Mouse (Mus musculus): ENCODE measurements at regions not wholly inside any gene's neighbourhood (a gene's known extent, or its start where the extent isn't known, plus 50 kb on each side); places are given as distances from the start of the nearest gene placed in this dataset.

DNA sequence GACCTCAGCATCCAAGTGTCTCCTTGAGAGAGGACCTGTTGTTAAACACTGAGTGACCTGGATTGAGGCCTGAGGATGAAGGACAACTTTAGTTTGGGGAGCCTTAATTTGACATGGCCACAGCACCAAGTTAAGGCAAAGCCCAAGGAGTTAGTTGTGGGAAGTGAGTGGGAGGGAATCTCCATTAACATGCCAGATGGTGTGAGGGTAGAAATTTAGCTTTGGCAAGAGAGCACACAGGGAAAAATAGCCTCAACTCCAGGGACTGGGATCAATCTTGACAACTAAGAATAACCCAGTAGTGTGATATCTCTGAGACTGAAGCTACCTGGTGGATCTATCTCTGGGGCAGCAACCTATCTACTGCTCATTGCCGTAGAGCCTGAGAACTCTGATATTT, 105.4 kb downstream of the Ahr start:
- 96% methylated on average over 1 of the region's 1 CpGs for WGBS
- no peaks in the 10 kb centered on the region for H3K27me3 ChIP-seq (replicated peaks; ENCODE audit: control insufficient read depth, insufficient read depth, low read length)
- H3K4me3 ChIP-seq (ENCODE audit: insufficient read depth, low read depth, low read length), result no peak overlapping the region
- TF ChIP-seq POLR2A (IDR thresholded peaks at IDR 0.05; ENCODE audit: low read depth, low read length), result no peak
- no peak for TF ChIP-seq CTCF (conservative IDR thresholded peaks at IDR 0.05; ENCODE audit: insufficient read depth, insufficient read length, low read depth, low read length)
- H3K36me3 ChIP-seq (ENCODE audit: control insufficient read depth, insufficient read depth, low read length), result no peaks in the 10 kb centered on the region
- no peaks in the 10 kb centered on the region for H3K4me1 ChIP-seq (ENCODE audit: control insufficient read depth, insufficient read depth, low read length)
- H3K27ac ChIP-seq (ENCODE audit: insufficient read depth, low read depth, low read length), result no peak overlapping the region
- no peak for DNase-seq

DNA sequence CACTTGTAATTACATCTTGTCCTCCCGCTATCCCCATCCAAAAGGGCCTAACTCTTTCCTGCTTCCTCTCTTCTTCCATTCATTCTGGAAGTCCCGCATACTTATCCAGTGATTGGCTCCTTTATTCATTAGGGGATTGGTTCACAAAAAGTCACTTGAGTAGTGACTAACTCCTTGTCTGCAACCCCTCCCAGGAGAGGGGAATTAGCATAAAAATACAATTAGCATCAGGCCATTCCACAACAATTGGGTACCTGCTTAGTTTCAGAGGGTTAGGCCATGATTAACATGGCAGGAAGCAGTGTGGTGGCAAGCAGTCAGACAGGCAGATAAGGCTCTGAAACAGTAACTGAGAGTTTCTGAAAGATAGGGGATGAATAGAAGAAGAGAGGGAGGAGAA, 115.6 kb downstream of the Ahr start:
- no peak overlapping the region for H3K27ac ChIP-seq (ENCODE audit: insufficient read depth, low read depth, low read length)
- 95% methylated on average over 2 of the region's 2 CpGs for WGBS

DNA sequence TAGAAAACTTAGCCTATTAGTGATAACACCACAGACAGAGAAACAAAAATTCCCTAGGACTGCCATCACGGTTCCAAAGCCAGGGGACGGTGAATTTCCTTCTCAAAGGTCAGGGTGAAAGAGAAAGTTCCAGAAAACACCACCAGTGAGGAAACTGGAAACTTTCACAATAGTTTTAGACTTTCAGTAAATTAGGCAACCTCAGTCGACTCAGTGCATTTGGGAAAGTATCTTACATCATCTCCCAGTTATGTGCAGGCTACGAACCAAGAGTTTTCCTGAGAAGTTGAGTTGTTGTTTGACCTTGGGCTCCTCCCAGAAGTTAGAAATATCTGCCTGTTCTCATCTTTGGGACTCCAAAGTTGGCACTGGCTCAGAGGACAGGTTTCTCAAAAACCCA, 116.9 kb downstream of the Ahr start:
- TF ChIP-seq CTCF (conservative IDR thresholded peaks at IDR 0.05; ENCODE audit: insufficient read depth, insufficient read length, low read depth, low read length), result no peak
- TF ChIP-seq POLR2A (IDR thresholded peaks at IDR 0.05; ENCODE audit: low read depth, low read length), result no peak
- DNase-seq, result peak; percentile 2
- Histone ChIP-seq H3K27ac (ENCODE audit: insufficient read depth, low read depth, low read length) (no peak overlapping the region), H3K36me3 (ENCODE audit: control insufficient read depth, insufficient read depth, low read length) (no peaks in the 10 kb centered on the region), H3K4me1 (ENCODE audit: control insufficient read depth, insufficient read depth, low read length) (no peaks in the 10 kb centered on the region), H3K4me3 (ENCODE audit: insufficient read depth, low read depth, low read length) (no peak overlapping the region), H3K27me3 (replicated peaks; ENCODE audit: control insufficient read depth, insufficient read depth, low read length) (no peaks in the 10 kb centered on the region)
- 62% methylated on average over 4 of the region's 4 CpGs for WGBS

More for the DNA sequence above, 115.6 kb downstream of the Ahr start:
- H3K4me3 ChIP-seq (ENCODE audit: insufficient read depth, low read depth, low read length), result no peak overlapping the region
- no peaks in the 10 kb centered on the region for H3K4me1 ChIP-seq (ENCODE audit: control insufficient read depth, insufficient read depth, low read length)
- DNase-seq, result no peak
- H3K36me3 ChIP-seq (ENCODE audit: control insufficient read depth, insufficient read depth, low read length), result no peaks in the 10 kb centered on the region
- no peak for TF ChIP-seq CTCF (conservative IDR thresholded peaks at IDR 0.05; ENCODE audit: insufficient read depth, insufficient read length, low read depth, low read length)
- no peak for TF ChIP-seq POLR2A (IDR thresholded peaks at IDR 0.05; ENCODE audit: low read depth, low read length)
- H3K27me3 ChIP-seq (replicated peaks; ENCODE audit: control insufficient read depth, insufficient read depth, low read length), result no peaks in the 10 kb centered on the region

DNA sequence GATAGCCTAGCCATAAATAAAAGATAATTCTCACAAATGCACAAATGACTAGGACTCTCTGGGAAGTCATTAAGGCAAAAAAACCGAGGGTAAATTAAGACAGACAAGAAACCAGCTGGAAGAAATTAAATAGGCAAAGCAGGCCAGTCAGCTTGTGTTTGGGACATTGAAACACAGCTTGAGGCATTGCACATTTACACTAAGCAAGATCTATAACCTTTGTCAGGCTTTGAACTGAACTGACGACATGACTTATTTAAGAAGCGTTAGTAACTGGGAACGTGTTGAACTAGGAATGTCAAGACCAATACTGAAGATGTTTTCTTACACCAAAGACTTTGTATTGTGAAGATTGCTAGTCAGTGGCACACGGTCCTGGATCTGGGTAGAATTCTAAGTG, 118.3 kb downstream of the Ahr start:
- H3K4me3 ChIP-seq (ENCODE audit: insufficient read depth, low read depth, low read length), result no peak overlapping the region
- H3K27me3 ChIP-seq (replicated peaks; ENCODE audit: control insufficient read depth, insufficient read depth, low read length), result no peaks in the 10 kb centered on the region
- no peak overlapping the region for H3K27ac ChIP-seq (ENCODE audit: insufficient read depth, low read depth, low read length)
- H3K4me1 ChIP-seq (ENCODE audit: control insufficient read depth, insufficient read depth, low read length), result no peaks in the 10 kb centered on the region
- no peak for DNase-seq
- no peaks in the 10 kb centered on the region for H3K36me3 ChIP-seq (ENCODE audit: control insufficient read depth, insufficient read depth, low read length)
- no peak for TF ChIP-seq CTCF (conservative IDR thresholded peaks at IDR 0.05; ENCODE audit: insufficient read depth, insufficient read length, low read depth, low read length)
- TF ChIP-seq POLR2A (IDR thresholded peaks at IDR 0.05; ENCODE audit: low read depth, low read length), result no peak
- 76% methylated on average over 5 of the region's 5 CpGs for WGBS

DNA sequence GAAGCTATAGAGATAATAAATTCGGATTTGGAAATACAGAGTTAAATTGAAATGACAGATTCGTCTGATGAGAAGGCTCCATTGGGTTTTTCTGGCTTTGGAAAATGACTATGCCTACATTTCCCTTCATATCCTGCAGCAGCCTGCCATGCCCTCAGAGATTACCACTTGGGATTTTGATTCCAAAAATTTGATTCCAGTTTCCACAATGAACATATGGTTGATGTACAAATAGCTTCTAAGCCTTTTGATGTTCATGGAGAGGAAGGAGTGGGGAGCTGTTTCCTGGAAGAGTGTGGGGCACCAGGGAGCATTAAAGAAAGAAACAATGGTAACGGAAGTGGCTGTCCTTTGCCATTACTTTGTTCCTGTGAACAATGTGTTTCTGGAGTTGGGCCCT, 122.1 kb downstream of the Ahr start:
- Histone ChIP-seq H3K27ac (ENCODE audit: insufficient read depth, low read depth, low read length) (no peak overlapping the region), H3K36me3 (ENCODE audit: control insufficient read depth, insufficient read depth, low read length) (no peaks in the 10 kb centered on the region), H3K27me3 (replicated peaks; ENCODE audit: control insufficient read depth, insufficient read depth, low read length) (no peaks in the 10 kb centered on the region), H3K4me1 (ENCODE audit: control insufficient read depth, insufficient read depth, low read length) (no peaks in the 10 kb centered on the region), H3K4me3 (ENCODE audit: insufficient read depth, low read depth, low read length) (no peak overlapping the region)
- TF ChIP-seq CTCF (conservative IDR thresholded peaks at IDR 0.05; ENCODE audit: insufficient read depth, insufficient read length, low read depth, low read length) (no peak), POLR2A (IDR thresholded peaks at IDR 0.05; ENCODE audit: low read depth, low read length) (no peak)
- 77% methylated on average over 3 of the region's 3 CpGs for WGBS
- no peak for DNase-seq

DNA sequence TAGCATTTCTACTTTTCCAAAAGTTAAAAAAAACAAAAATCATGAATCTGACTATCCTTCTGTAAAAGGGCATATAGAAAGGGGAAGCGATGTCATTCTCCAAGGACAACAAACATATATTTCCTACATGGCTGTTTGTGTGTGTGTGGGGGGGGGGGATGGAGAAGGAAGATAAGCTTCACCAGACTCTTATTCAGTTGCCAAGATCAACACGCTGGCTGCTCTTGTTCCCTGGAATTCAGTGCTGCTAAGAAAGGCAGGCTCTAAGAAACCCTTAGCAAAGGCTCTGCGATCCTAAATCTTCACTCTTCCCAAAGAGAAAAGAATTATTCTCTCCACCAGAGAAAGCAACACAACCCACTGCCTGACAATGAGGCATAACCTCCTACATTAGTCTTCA, 126.4 kb downstream of the Ahr start:
- H3K36me3 ChIP-seq (ENCODE audit: control insufficient read depth, insufficient read depth, low read length), result no peaks in the 10 kb centered on the region
- DNase-seq, result no peak
- no peaks in the 10 kb centered on the region for H3K4me1 ChIP-seq (ENCODE audit: control insufficient read depth, insufficient read depth, low read length)
- 69% methylated on average over 3 of the region's 3 CpGs for WGBS
- no peak overlapping the region for H3K27ac ChIP-seq (ENCODE audit: insufficient read depth, low read depth, low read length)
- no peak overlapping the region for H3K4me3 ChIP-seq (ENCODE audit: insufficient read depth, low read depth, low read length)
- H3K27me3 ChIP-seq (replicated peaks; ENCODE audit: control insufficient read depth, insufficient read depth, low read length), result no peaks in the 10 kb centered on the region
- TF ChIP-seq POLR2A (IDR thresholded peaks at IDR 0.05; ENCODE audit: low read depth, low read length), result no peak
- TF ChIP-seq CTCF (conservative IDR thresholded peaks at IDR 0.05; ENCODE audit: insufficient read depth, insufficient read length, low read depth, low read length), result no peak

DNA sequence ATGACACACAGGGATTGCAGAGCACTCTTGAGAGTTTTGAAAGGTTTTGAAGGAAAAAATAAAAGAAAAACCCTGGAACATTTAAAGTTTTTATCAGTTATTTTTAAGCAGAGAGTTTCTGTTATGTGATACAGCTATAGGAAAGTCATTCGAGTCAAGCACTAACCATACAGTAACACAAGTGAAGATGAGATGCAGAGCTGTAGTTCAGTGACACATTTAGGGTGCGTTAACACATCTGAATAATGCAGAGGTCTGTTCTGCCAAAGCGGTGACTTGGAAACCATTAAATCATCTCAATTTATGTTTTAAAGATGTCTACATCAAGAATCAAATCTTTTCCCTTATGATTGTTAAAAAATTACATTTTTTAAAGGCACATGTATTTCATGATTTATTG, 126.8 kb downstream of the Ahr start:
- TF ChIP-seq POLR2A (IDR thresholded peaks at IDR 0.05; ENCODE audit: low read depth, low read length), result no peak
- TF ChIP-seq CTCF (conservative IDR thresholded peaks at IDR 0.05; ENCODE audit: insufficient read depth, insufficient read length, low read depth, low read length), result no peak
- Histone ChIP-seq H3K27ac (ENCODE audit: insufficient read depth, low read depth, low read length) (no peak overlapping the region), H3K36me3 (ENCODE audit: control insufficient read depth, insufficient read depth, low read length) (no peaks in the 10 kb centered on the region), H3K27me3 (replicated peaks; ENCODE audit: control insufficient read depth, insufficient read depth, low read length) (no peaks in the 10 kb centered on the region), H3K4me3 (ENCODE audit: insufficient read depth, low read depth, low read length) (no peak overlapping the region), H3K4me1 (ENCODE audit: control insufficient read depth, insufficient read depth, low read length) (no peaks in the 10 kb centered on the region)
- no peak for DNase-seq
- 76% methylated on average over 3 of the region's 3 CpGs for WGBS

DNA sequence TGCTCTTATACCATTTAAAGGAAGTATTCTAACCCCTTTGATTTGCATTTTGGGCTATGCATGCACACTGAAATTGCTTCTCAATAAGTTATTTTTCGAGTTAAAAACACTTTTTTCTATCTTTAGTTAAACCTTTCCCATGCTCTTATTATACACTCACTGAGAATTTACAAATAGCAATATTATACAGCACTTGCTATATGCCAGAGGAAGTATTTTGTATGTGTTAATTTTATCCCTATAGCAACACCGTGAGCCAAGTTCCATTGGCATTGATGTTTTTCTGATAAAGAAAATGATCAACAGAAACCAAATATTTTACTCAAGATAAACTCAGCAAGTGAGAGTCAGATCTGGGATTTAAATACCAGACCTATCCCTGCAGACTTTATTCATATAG, 133.0 kb downstream of the Ahr start:
- TF ChIP-seq POLR2A (IDR thresholded peaks at IDR 0.05; ENCODE audit: low read depth, low read length) (no peak), CTCF (conservative IDR thresholded peaks at IDR 0.05; ENCODE audit: insufficient read depth, insufficient read length, low read depth, low read length) (no peak)
- no peak for DNase-seq
- WGBS, result 67% methylated on average over 2 of the region's 2 CpGs
- Histone ChIP-seq H3K27me3 (replicated peaks; ENCODE audit: control insufficient read depth, insufficient read depth, low read length) (no peaks in the 10 kb centered on the region), H3K27ac (ENCODE audit: insufficient read depth, low read depth, low read length) (no peak overlapping the region), H3K4me3 (ENCODE audit: insufficient read depth, low read depth, low read length) (no peak overlapping the region), H3K4me1 (ENCODE audit: control insufficient read depth, insufficient read depth, low read length) (no peaks in the 10 kb centered on the region), H3K36me3 (ENCODE audit: control insufficient read depth, insufficient read depth, low read length) (no peaks in the 10 kb centered on the region)
